ENCODE assay signal across 8 mouse cellular contexts in the genomic region with DNA sequence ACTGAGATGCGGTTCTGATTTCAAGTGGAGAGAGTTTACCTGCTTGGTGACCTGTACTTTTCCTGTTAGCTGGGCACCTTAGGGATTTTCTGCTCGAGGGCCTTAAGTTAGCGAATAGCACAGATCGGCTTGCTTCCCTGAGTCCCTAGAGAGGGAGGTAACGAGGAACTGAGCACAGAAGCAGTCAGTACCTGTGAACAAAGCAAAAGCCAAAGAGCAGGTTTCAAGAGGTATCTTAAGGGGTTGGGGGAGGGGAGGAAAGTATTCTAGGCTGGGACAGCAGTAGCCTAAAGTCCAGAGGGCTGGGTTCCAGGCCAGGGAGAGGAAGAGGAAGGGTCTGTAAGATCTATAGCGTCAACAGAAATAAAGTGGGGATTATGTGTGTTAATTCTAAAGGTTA. TPM values are rescaled to one million over a fixed set of nuclear protein-coding genes. Genes with fewer than 3 reads are reported as not detected.
A peak's percentile ranks its signal among the peaks of the same experiment; 100 is the strongest.
DNase-seq lines count a peak whose midpoint lies in the region; ATAC-seq and TF ChIP-seq lines count a peak whose summit lies in the region.

No protein-coding gene starts in this region.

- peaks cover 8% of the 10 kb centered on the region; the same call in 1 of the 2 replicates for H3K4me1 ChIP-seq in heart, embryonic 15.5 days (replicated peaks)

- intact Hi-C loops in left cerebral cortex, adult 2 months (cut with DNase I) = loop anchor here (2.0 kb wide), 1 partner anchor 64 kb away; no protein-coding TSS in a partner anchor
- intact Hi-C loops in left cerebral cortex, postnatal 25 days (cut with DNase I) = loop anchor here (2.0 kb wide), 1 partner anchor 64 kb away; no protein-coding TSS in a partner anchor

- H3K36me3 ChIP-seq in heart, embryonic 15.5 days = peaks cover 6% of the 10 kb centered on the region; the same call in 1 of the 2 replicates

- DNase-seq in left cerebral cortex, adult 2 months (ENCODE audit: extremely low spot score in 1 of 2, low spot score in 2 of 2) = no peak
- no peak for DNase-seq in left cerebral cortex, adult 9 months (ENCODE audit: low spot score in 2 of 2)
- DNase-seq in brain, embryonic 14.5 days (ENCODE audit: low read depth) = peak; percentile 30
- peak; percentile 34 to 55 for DNase-seq in kidney, postnatal 25 days
- DNase-seq in left cerebral cortex, postnatal 25 days (ENCODE audit: low spot score in 2 of 2) = no peak
- no peak for DNase-seq in left cerebral cortex, adult 8-10 months (ENCODE audit: low spot score in 2 of 2)

- H3K9me3 ChIP-seq in heart, embryonic 15.5 days (replicated peaks) = no peaks in the 10 kb centered on the region

- peak overlapping the region; percentile 80 for H3K9ac ChIP-seq in heart, embryonic 15.5 days

- no peak for ATAC-seq in heart, embryonic 15.5 days (replicated peaks; ENCODE audit: insufficient number of reproducible peaks, insufficient read depth, low FRiP score, low read depth)
- ATAC-seq in megakaryocyte-erythroid progenitor cell, adult 5-6 weeks (replicated peaks; ENCODE audit: low FRiP score, low TSS enrichment, poor library complexity, severe bottlenecking) = peak; percentile 12; the same call in 1 of the 2 replicates

- no peaks in the 10 kb centered on the region for H3K27me3 ChIP-seq in heart, embryonic 15.5 days

- WGBS in heart, embryonic 15.5 days = 6% methylated on average over 6 of the region's 6 CpGs

- TF ChIP-seq CTCF in left cerebral cortex, adult 2 months (IDR thresholded peaks at IDR 0.05) = no peak
- no peak for TF ChIP-seq CTCF in brain, embryonic 14.5 days (IDR thresholded peaks at IDR 0.05; ENCODE audit: borderline replicate concordance, extremely low read depth, insufficient read depth, insufficient read length)

- H3K4me3 ChIP-seq in left cerebral cortex, adult 2 months = peak overlapping the region; percentile 69
- peak overlapping the region; percentile 81 for H3K4me3 ChIP-seq in heart, embryonic 15.5 days

- no peak for TF ChIP-seq POLR2A in brain, embryonic 14.5 days (IDR thresholded peaks at IDR 0.05; ENCODE audit: borderline replicate concordance, extremely low read depth, insufficient read depth, insufficient read length, poor library complexity, severe bottlenecking)

- H3K27ac ChIP-seq in left cerebral cortex, adult 2 months = peak overlapping the region; percentile 69
- peak overlapping the region; percentile 78 for H3K27ac ChIP-seq in heart, embryonic 15.5 days

- peak overlapping the region; percentile 74 for H3K4me2 ChIP-seq in heart, embryonic 15.5 days

RNA-seq across cellular contexts. Expression of gene Dtx3l, which starts 0.3 kb away (rescaled TPM):
- total RNA-seq in left cerebral cortex, adult 2 months (2021) = 1 to 10 TPM; 3.5 to 3.6 TPM
- polyA plus RNA-seq in brain, embryonic 14.5 days (2012; rRNA removed) = 0.92 and 1.3 TPM in 2 replicates
- 5.5 and 8.0 TPM in 2 replicates for polyA plus RNA-seq in heart, embryonic 15.5 days (2015; fragmentation: Nextera tagmentation; extraction: Ambion mirVana)
- 15.8 and 19.4 TPM in 2 replicates for total RNA-seq in megakaryocyte-erythroid progenitor cell, adult 5-6 weeks (2014; fragmentation: Nextera tagmentation)
- total RNA-seq in megakaryocyte-erythroid progenitor cell, adult 5-6 weeks (2017) = 22.1 and 23.0 TPM in 2 replicates
- 1 to 10 TPM; 2.9 to 3.5 TPM for total RNA-seq in left cerebral cortex, postnatal 25 days (2021)
- total RNA-seq in left cerebral cortex, adult 8-10 months (2022) = 1 to 10 TPM; 4.7 to 5.7 (median 5.2) TPM

RNA-seq across cellular contexts. Expression of gene Parp9, which starts 1.0 kb away (rescaled TPM):
- total RNA-seq in left cerebral cortex, adult 2 months (2021) = 1 to 10 TPM; 2.3 to 3.9 TPM
- polyA plus RNA-seq in brain, embryonic 14.5 days (2012; rRNA removed) = 1.4 TPM in 2 replicates
- polyA plus RNA-seq in heart, embryonic 15.5 days (2015; fragmentation: Nextera tagmentation; extraction: Ambion mirVana) = 8.4 and 11.1 TPM in 2 replicates
- 14.8 and 18.1 TPM in 2 replicates for total RNA-seq in megakaryocyte-erythroid progenitor cell, adult 5-6 weeks (2014; fragmentation: Nextera tagmentation)
- 28.3 and 40.9 TPM in 2 replicates for total RNA-seq in megakaryocyte-erythroid progenitor cell, adult 5-6 weeks (2017)
- 1 to 10 TPM; 2.6 TPM for total RNA-seq in left cerebral cortex, postnatal 25 days (2021)
- 1 to 10 TPM; 2.9 to 4.9 (median 3.9) TPM for total RNA-seq in left cerebral cortex, adult 8-10 months (2022)

RNA-seq across cellular contexts. Expression of gene Kpna1, which starts 39.3 kb away (rescaled TPM):
- total RNA-seq in left cerebral cortex, adult 2 months (2021) = 100 to 1,000 TPM; 132 to 157 TPM
- polyA plus RNA-seq in brain, embryonic 14.5 days (2012; rRNA removed) = 31.6 and 45.6 TPM in 2 replicates
- polyA plus RNA-seq in heart, embryonic 15.5 days (2015; fragmentation: Nextera tagmentation; extraction: Ambion mirVana) = 38.0 and 39.1 TPM in 2 replicates
- 50.3 and 58.3 TPM in 2 replicates for total RNA-seq in megakaryocyte-erythroid progenitor cell, adult 5-6 weeks (2014; fragmentation: Nextera tagmentation)
- total RNA-seq in megakaryocyte-erythroid progenitor cell, adult 5-6 weeks (2017) = 52.8 and 55.5 TPM in 2 replicates
- total RNA-seq in left cerebral cortex, postnatal 25 days (2021) = 100 to 1,000 TPM; 126 to 145 TPM
- 100 to 1,000 TPM; 128 to 143 (median 130) TPM for total RNA-seq in left cerebral cortex, adult 8-10 months (2022)

Comparison
In these comparisons a context has a peak if more than half of its experiments do, and no peak if none do; other contexts are left out.
1. DNase-seq: peak in brain, embryonic 14.5 days (single experiment) and kidney, postnatal 25 days (2 of 2); none in left cerebral cortex, adult 2 months (0 of 2), left cerebral cortex, adult 9 months (0 of 2), left cerebral cortex, postnatal 25 days (0 of 2) and left cerebral cortex, adult 8-10 months (0 of 2).